Mouse (Mus musculus): ENCODE measurements around the gene Polr2e.

Polr2e gene

GRCm38 (mm10) chr10:80020191-80020590 lies 19.4 kb downstream of the Polr2e start:
- in situ Hi-C loops (cut with MboI, MseI) = loop anchor here in 1 of 2 experiments (5.0 kb wide), 1 partner anchor 662 kb away; no protein-coding TSS in a partner anchor

- in situ Hi-C loops (cut with MboI, MseI) = loop anchor here in 1 of 2 experiments (5.0 kb wide), 1 partner anchor 663 kb away; no protein-coding TSS in a partner anchor
Measured at GRCm38 (mm10) chr10:80019471-80020131, 20.0 kb downstream of the Polr2e start.

GRCm38 (mm10) chr10:80018739-80019297 lies 20.8 kb downstream of the Polr2e start:
- in situ Hi-C loops (cut with MboI, MseI) = no loop called here

GRCm38 (mm10) chr10:80017771-80018170 lies 21.8 kb downstream of the Polr2e start:
- in situ Hi-C loops (cut with MboI, MseI) = no loop called here

GRCm38 (mm10) chr10:80017361-80017760 lies 22.2 kb downstream of the Polr2e start:
- in situ Hi-C loops (cut with MboI, MseI) = no loop called here

- in situ Hi-C loops (cut with MboI, MseI) = no loop called here
Measured at GRCm38 (mm10) chr10:80016931-80017330, 22.7 kb downstream of the Polr2e start.

GRCm38 (mm10) chr10:80016511-80016910 lies 23.1 kb downstream of the Polr2e start, which contains the start of gene Arhgap45:
Arhgap45 (plus strand) TSS chr10:80016653.
- in situ Hi-C loops (cut with MboI, MseI) = no loop called here

GRCm38 (mm10) chr10:80015583-80015982 lies 24.0 kb downstream of the Polr2e start:
- in situ Hi-C loops (cut with MboI, MseI) = no loop called here

- in situ Hi-C loops (cut with MboI, MseI) = no loop called here
Measured at GRCm38 (mm10) chr10:80014484-80015290, 24.9 kb downstream of the Polr2e start.

GRCm38 (mm10) chr10:80013609-80014008 lies 26.0 kb downstream of the Polr2e start:
- in situ Hi-C loops (cut with MboI, MseI) = no loop called here

GRCm38 (mm10) chr10:80011740-80012139 lies 27.9 kb downstream of the Polr2e start:
- in situ Hi-C loops (cut with MboI, MseI) = no loop called here

GRCm38 (mm10) chr10:80004233-80004705 lies 35.3 kb downstream of the Polr2e start:
- in situ Hi-C loops (cut with MboI, MseI) = no loop called here

- in situ Hi-C loops (cut with MboI, MseI) = no loop called here
Measured at GRCm38 (mm10) chr10:80003374-80004232, 36.0 kb downstream of the Polr2e start.

- in situ Hi-C loops (cut with MboI, MseI) = no loop called here
Measured at GRCm38 (mm10) chr10:80002829-80003228, 36.8 kb downstream of the Polr2e start.

GRCm38 (mm10) chr10:80001945-80002344 lies 37.6 kb downstream of the Polr2e start:
- in situ Hi-C loops (cut with MboI, MseI) = no loop called here

- in situ Hi-C loops (cut with MboI, MseI) = no loop called here
Measured at GRCm38 (mm10) chr10:79997819-79998218, 41.8 kb downstream of the Polr2e start.

- in situ Hi-C loops (cut with MboI, MseI) = no loop called here
Measured at GRCm38 (mm10) chr10:79997034-79997760, 42.4 kb downstream of the Polr2e start.

- in situ Hi-C loops (cut with MboI, MseI) = no loop called here
Measured at GRCm38 (mm10) chr10:79996272-79997033, 43.1 kb downstream of the Polr2e start, which contains the start of gene Abca7. Abca7 (plus strand) TSS chr10:79996494.

GRCm38 (mm10) chr10:79995636-79996035 lies 44.0 kb downstream of the Polr2e start:
- in situ Hi-C loops (cut with MboI, MseI) = no loop called here

Data from T-helper 17 cell (primary cell).